Mouse (Mus musculus): ENCODE results near the gene Rdx. TPM values are rescaled to one million over a fixed set of nuclear protein-coding genes. Genes with fewer than 3 reads are reported as not detected.

Gene Rdx
- total and polyA plus RNA-seq, 2 experiments from 2014 or later = 57.1 to 96.2 TPM

- H3K9ac ChIP-seq (replicated peaks; ENCODE audit: low read length) = no peak overlapping the region
- ATAC-seq (no peak), DNase-seq (ENCODE audit: low spot score) (no peak)
- H3K4me3 ChIP-seq (ENCODE audit: low read length) = no peak overlapping the region
- H3K4me1 ChIP-seq (ENCODE audit: insufficient read depth, low read length) = no peaks in the 10 kb centered on the region
- H3K36me3 ChIP-seq (ENCODE audit: insufficient read depth, low read length) = no peaks in the 10 kb centered on the region
- no peak for TF ChIP-seq CTCF (IDR thresholded peaks at IDR 0.05; ENCODE audit: low read depth)
- no peaks in the 10 kb centered on the region for H3K27me3 ChIP-seq (ENCODE audit: insufficient read depth, low read length)
- H3K9me3 ChIP-seq (ENCODE audit: low read length) = no peaks in the 10 kb centered on the region
- H3K27ac ChIP-seq = no peak overlapping the region
- WGBS = 87% methylated on average over 5 of the region's 5 CpGs
- H3K4me2 ChIP-seq (ENCODE audit: low read depth, low read length) = no peak overlapping the region
These were observed 47.0 kb downstream of the Rdx start for GRCm38 (mm10) chr9:52094016-52094415.

GRCm38 (mm10) chr9:52094471-52094980, 47.6 kb downstream of the Rdx start:
- WGBS = 78% methylated on average over 10 of the region's 10 CpGs
- H3K4me2 ChIP-seq (ENCODE audit: low read depth, low read length) = no peak overlapping the region
- no peak overlapping the region for H3K4me3 ChIP-seq (ENCODE audit: low read length)
- no peaks in the 10 kb centered on the region for H3K27me3 ChIP-seq (ENCODE audit: insufficient read depth, low read length)
- ATAC-seq (no peak), DNase-seq (ENCODE audit: low spot score) (no peak)
- no peaks in the 10 kb centered on the region for H3K4me1 ChIP-seq (ENCODE audit: insufficient read depth, low read length)
- TF ChIP-seq CTCF (IDR thresholded peaks at IDR 0.05; ENCODE audit: low read depth) = no peak
- H3K27ac ChIP-seq = no peak overlapping the region
- H3K9me3 ChIP-seq (ENCODE audit: low read length) = no peaks in the 10 kb centered on the region
- H3K9ac ChIP-seq (replicated peaks; ENCODE audit: low read length) = no peak overlapping the region
- H3K36me3 ChIP-seq (ENCODE audit: insufficient read depth, low read length) = no peaks in the 10 kb centered on the region

- no peaks in the 10 kb centered on the region for H3K36me3 ChIP-seq (ENCODE audit: insufficient read depth, low read length)
- H3K4me3 ChIP-seq (ENCODE audit: low read length) = no peak overlapping the region
- no peak overlapping the region for H3K9ac ChIP-seq (replicated peaks; ENCODE audit: low read length)
- no peak overlapping the region for H3K4me2 ChIP-seq (ENCODE audit: low read depth, low read length)
- TF ChIP-seq CTCF (IDR thresholded peaks at IDR 0.05; ENCODE audit: low read depth) = no peak
- WGBS = 77% methylated on average over 3 of the region's 3 CpGs
- no peaks in the 10 kb centered on the region for H3K9me3 ChIP-seq (ENCODE audit: low read length)
- no peak for ATAC-seq
- H3K4me1 ChIP-seq (ENCODE audit: insufficient read depth, low read length) = no peaks in the 10 kb centered on the region
- DNase-seq (ENCODE audit: low spot score) = no peak
- no peaks in the 10 kb centered on the region for H3K27me3 ChIP-seq (ENCODE audit: insufficient read depth, low read length)
- no peak overlapping the region for H3K27ac ChIP-seq
These were observed 48.7 kb downstream of the Rdx start for GRCm38 (mm10) chr9:52095666-52096065.

GRCm38 (mm10) chr9:52097386-52097785, 50.4 kb downstream of the Rdx start:
- H3K4me1 ChIP-seq (ENCODE audit: insufficient read depth, low read length) = no peaks in the 10 kb centered on the region
- no peaks in the 10 kb centered on the region for H3K9me3 ChIP-seq (ENCODE audit: low read length)
- H3K27me3 ChIP-seq (ENCODE audit: insufficient read depth, low read length) = no peaks in the 10 kb centered on the region
- no peaks in the 10 kb centered on the region for H3K36me3 ChIP-seq (ENCODE audit: insufficient read depth, low read length)
- no peak overlapping the region for H3K27ac ChIP-seq
- TF ChIP-seq CTCF (IDR thresholded peaks at IDR 0.05; ENCODE audit: low read depth) = no peak
- ATAC-seq = no peak
- no peak for DNase-seq (ENCODE audit: low spot score)
- no peak overlapping the region for H3K4me3 ChIP-seq (ENCODE audit: low read length)
- H3K4me2 ChIP-seq (ENCODE audit: low read depth, low read length) = no peak overlapping the region
- 27% methylated on average over 1 of the region's 1 CpGs for WGBS
- H3K9ac ChIP-seq (replicated peaks; ENCODE audit: low read length) = no peak overlapping the region

GRCm38 (mm10) chr9:52098600-52098999, 51.6 kb downstream of the Rdx start:
- 3% methylated on average over 7 of the region's 7 CpGs for WGBS
- H3K4me3 ChIP-seq (ENCODE audit: low read length) = no peak overlapping the region
- DNase-seq (ENCODE audit: low spot score) (peak; percentile 87), ATAC-seq (peak; percentile 77)
- no peaks in the 10 kb centered on the region for H3K4me1 ChIP-seq (ENCODE audit: insufficient read depth, low read length)
- no peaks in the 10 kb centered on the region for H3K36me3 ChIP-seq (ENCODE audit: insufficient read depth, low read length)
- H3K27me3 ChIP-seq (ENCODE audit: insufficient read depth, low read length) = no peaks in the 10 kb centered on the region
- peak; percentile 96 for TF ChIP-seq CTCF (IDR thresholded peaks at IDR 0.05; ENCODE audit: low read depth)
- H3K4me2 ChIP-seq (ENCODE audit: low read depth, low read length) = no peak overlapping the region
- no peak overlapping the region for H3K27ac ChIP-seq
- H3K9me3 ChIP-seq (ENCODE audit: low read length) = no peaks in the 10 kb centered on the region
- H3K9ac ChIP-seq (replicated peaks; ENCODE audit: low read length) = no peak overlapping the region

- ATAC-seq (no peak), DNase-seq (ENCODE audit: low spot score) (no peak)
- Histone ChIP-seq H3K9me3 (ENCODE audit: low read length) (no peaks in the 10 kb centered on the region), H3K4me1 (ENCODE audit: insufficient read depth, low read length) (no peaks in the 10 kb centered on the region), H3K9ac (replicated peaks; ENCODE audit: low read length) (no peak overlapping the region), H3K4me2 (ENCODE audit: low read depth, low read length) (no peak overlapping the region), H3K27me3 (ENCODE audit: insufficient read depth, low read length) (no peaks in the 10 kb centered on the region), H3K27ac (no peak overlapping the region), H3K36me3 (ENCODE audit: insufficient read depth, low read length) (no peaks in the 10 kb centered on the region), H3K4me3 (ENCODE audit: low read length) (no peak overlapping the region)
- WGBS = 89% methylated on average over 14 of the region's 14 CpGs
- no peak for TF ChIP-seq CTCF (IDR thresholded peaks at IDR 0.05; ENCODE audit: low read depth)
These were observed 53.5 kb downstream of the Rdx start for GRCm38 (mm10) chr9:52100426-52100825.

GRCm38 (mm10) chr9:52102060-52102844, 55.3 kb downstream of the Rdx start:
- no peaks in the 10 kb centered on the region for H3K36me3 ChIP-seq (ENCODE audit: insufficient read depth, low read length)
- no peaks in the 10 kb centered on the region for H3K9me3 ChIP-seq (ENCODE audit: low read length)
- H3K4me1 ChIP-seq (ENCODE audit: insufficient read depth, low read length) = no peaks in the 10 kb centered on the region
- ATAC-seq (peak; percentile 57; the same call in 1 of the 2 replicates), DNase-seq (ENCODE audit: low spot score) (peak; percentile 74)
- no peak overlapping the region for H3K4me3 ChIP-seq (ENCODE audit: low read length)
- no peak overlapping the region for H3K27ac ChIP-seq
- no peak overlapping the region for H3K4me2 ChIP-seq (ENCODE audit: low read depth, low read length)
- 50% methylated on average over 13 of the region's 13 CpGs for WGBS
- TF ChIP-seq CTCF (IDR thresholded peaks at IDR 0.05; ENCODE audit: low read depth) = peak; percentile 50
- H3K27me3 ChIP-seq (ENCODE audit: insufficient read depth, low read length) = no peaks in the 10 kb centered on the region
- no peak overlapping the region for H3K9ac ChIP-seq (replicated peaks; ENCODE audit: low read length)

Measured in hindbrain, postnatal 0 days (tissue).